Mouse (Mus musculus) lung, adult 2 months (tissue): ENCODE data around the gene Dock10.

ENCODE experiments used
- CTCF ChIP-seq: fragments of 200-500 bp; IDR thresholded peaks from 2 replicates; pipeline ENCODE4 v1.5.1; 2011; ENCODE audit warnings: mild to moderate bottlenecking, low read length, control low read depth; ENCODE audit not compliant: insufficient read depth
- POLR2A ChIP-seq: fragments of 200-500 bp; IDR thresholded peaks from 2 replicates; pipeline ENCODE4 v1.6.1; 2011; ENCODE audit warnings: low read depth, mild to moderate bottlenecking, control low read depth, low read length, borderline replicate concordance; ENCODE audit errors: extremely low read depth

GRCm38 (mm10) chr1:80613395-80614011 lies 144.8 kb downstream of the Dock10 start:
- TF ChIP-seq CTCF (no peak), POLR2A (no peak)
